Mouse (Mus musculus) liver, embryonic 16.5 days (tissue): ENCODE measurements around the gene Rfx8. TPM values are rescaled to one million over a fixed set of nuclear protein-coding genes. Genes with fewer than 3 reads are reported as not detected.

Experiments
- ATAC-seq: fragments of 200-750 bp; cut with Nextera tagmentation; 2 replicates; pipeline ENCODE4 v1.8.0; 2017; ENCODE audit warnings: low read depth, mild to moderate bottlenecking, moderate number of reproducible peaks, moderate library complexity
- H3K27ac ChIP-seq: fragments of 300-500 bp; sonication (generic); 2 replicates; pipeline ENCODE4 v1.5.1; 2014; ENCODE audit warnings: mild to moderate bottlenecking, low read length
- H3K27me3 ChIP-seq: fragments of 300-500 bp; sonication (generic); 2 replicates; pipeline ENCODE4 v1.6.1; 2014; ENCODE audit warnings: low read depth, low read length, mixed read lengths; ENCODE audit not compliant: control insufficient read depth, insufficient read depth
- H3K36me3 ChIP-seq: fragments of 300-500 bp; sonication (generic); 2 replicates; pipeline ENCODE4 v1.6.1; 2014; ENCODE audit warnings: mild to moderate bottlenecking; ENCODE audit not compliant: control insufficient read depth, insufficient read depth
- H3K4me1 ChIP-seq: fragments of 300-500 bp; sonication (generic); 2 replicates; pipeline ENCODE4 v1.6.1; 2014; ENCODE audit warnings: low read depth, low read length, mixed read lengths; ENCODE audit not compliant: control insufficient read depth
- H3K4me2 ChIP-seq: fragments of 300-500 bp; sonication (generic); 2 replicates; pipeline ENCODE4 v1.6.1; 2014; ENCODE audit warnings: low read depth, low read length, mixed read lengths
- H3K4me3 ChIP-seq: fragments of 300-500 bp; sonication (generic); 2 replicates; pipeline ENCODE4 v1.5.1; 2014; ENCODE audit warnings: low read depth, mild to moderate bottlenecking, low read length
- H3K9ac ChIP-seq: fragments of 300-500 bp; sonication (generic); 2 replicates; pipeline ENCODE4 v1.6.1; 2014; ENCODE audit warnings: low read depth, low read length
- H3K9me3 ChIP-seq: fragments of 300-500 bp; sonication (generic); replicated peaks from 2 replicates; pipeline ENCODE4 v1.6.1; 2016; ENCODE audit warnings: low read length; ENCODE audit not compliant: control insufficient read depth
- WGBS: fragments of 180-500 bp; shearing (Covaris S2); extraction: QIAGEN DNeasy Blood & Tissue Kit; methylation state at CpG from one replicate; pipeline ENCODE4 v1.1.7; 2014; ENCODE audit not compliant: insufficient replicate concordance; 5-methylcytosine and 5-hydroxymethylcytosine counted together
- polyA plus RNA-seq: library from polyadenylated mRNA; unstranded; fragments of >200 nt; fragmentation: Nextera tagmentation; extraction: Ambion mirVana; gene quantifications from 2 replicates; pipeline ENCODE4 v1.2.1, GENCODE M21; 2015

Gene Rfx8
- polyA plus RNA-seq, 1 experiment from 2014 or later, result 0.14 TPM

GRCm38 (mm10) chr1:39729919-39730318 lies 9.1 kb upstream of the Rfx8 start:
- Histone ChIP-seq H3K27ac (no peak overlapping the region), H3K27me3 (no peaks in the 10 kb centered on the region), H3K36me3 (no peaks in the 10 kb centered on the region), H3K4me2 (no peak overlapping the region), H3K9me3 (no peaks in the 10 kb centered on the region), H3K4me1 (peaks cover 9% of the 10 kb centered on the region), H3K4me3 (no peak overlapping the region), H3K9ac (no peak overlapping the region)
- WGBS, result 60% methylated on average over 6 of the region's 6 CpGs
- ATAC-seq, result no peak

- H3K4me3 ChIP-seq, result peak overlapping the region; percentile 58; the same call in 1 of the 2 replicates
These were observed 542 bp upstream of the Rfx8 start for GRCm38 (mm10) chr1:39721351-39721726.

GRCm38 (mm10) chr1:39720186-39720585 lies 611 bp downstream of the Rfx8 start:
- 28% methylated on average over 2 of the region's 2 CpGs for WGBS
- no peak for ATAC-seq
- H3K9me3 ChIP-seq, result no peaks in the 10 kb centered on the region
- no peaks in the 10 kb centered on the region for H3K27me3 ChIP-seq
- no peak overlapping the region for H3K4me3 ChIP-seq
- H3K9ac ChIP-seq, result no peak overlapping the region
- H3K27ac ChIP-seq, result no peak overlapping the region
- H3K4me2 ChIP-seq, result peak overlapping the region; percentile 69
- no peaks in the 10 kb centered on the region; the same call in 1 of the 2 replicates for H3K4me1 ChIP-seq
- no peaks in the 10 kb centered on the region for H3K36me3 ChIP-seq

More at GRCm38 (mm10) chr1:39721351-39721726, 542 bp upstream of the Rfx8 start:
- no peaks in the 10 kb centered on the region for H3K9me3 ChIP-seq
- H3K4me2 ChIP-seq, result peak overlapping the region; percentile 69
- no peaks in the 10 kb centered on the region; the same call in 1 of the 2 replicates for H3K4me1 ChIP-seq
- H3K27me3 ChIP-seq, result no peaks in the 10 kb centered on the region
- ATAC-seq, result no peak
- H3K27ac ChIP-seq, result no peak overlapping the region
- WGBS, result 20% methylated on average over 9 of the region's 9 CpGs
- no peak overlapping the region; the same call in 1 of the 2 replicates for H3K9ac ChIP-seq
- no peaks in the 10 kb centered on the region for H3K36me3 ChIP-seq

- WGBS, result 61% methylated on average over 7 of the region's 7 CpGs
- H3K27ac ChIP-seq, result no peak overlapping the region
- H3K9me3 ChIP-seq, result no peaks in the 10 kb centered on the region
- H3K4me2 ChIP-seq, result no peak overlapping the region
- no peaks in the 10 kb centered on the region for H3K36me3 ChIP-seq
- H3K27me3 ChIP-seq, result no peaks in the 10 kb centered on the region
- no peak overlapping the region for H3K9ac ChIP-seq
- H3K4me1 ChIP-seq, result no peaks in the 10 kb centered on the region
- ATAC-seq, result no peak
- H3K4me3 ChIP-seq, result no peak overlapping the region
These were observed 5.2 kb downstream of the Rfx8 start for GRCm38 (mm10) chr1:39715551-39715950.

- 54% methylated on average over 3 of the region's 3 CpGs for WGBS
- no peak overlapping the region for H3K4me3 ChIP-seq
- no peak for ATAC-seq
- H3K36me3 ChIP-seq, result no peaks in the 10 kb centered on the region
- H3K9ac ChIP-seq, result no peak overlapping the region
- H3K9me3 ChIP-seq, result no peaks in the 10 kb centered on the region
- H3K4me2 ChIP-seq, result no peak overlapping the region
- no peaks in the 10 kb centered on the region for H3K4me1 ChIP-seq
- no peak overlapping the region; the same call in 1 of the 2 replicates for H3K27ac ChIP-seq
- no peaks in the 10 kb centered on the region for H3K27me3 ChIP-seq
These were observed 6.1 kb downstream of the Rfx8 start for GRCm38 (mm10) chr1:39714729-39715128.

- Histone ChIP-seq H3K4me1 (no peaks in the 10 kb centered on the region), H3K36me3 (no peaks in the 10 kb centered on the region), H3K9me3 (no peaks in the 10 kb centered on the region), H3K9ac (no peak overlapping the region), H3K4me3 (no peak overlapping the region), H3K4me2 (no peak overlapping the region), H3K27ac (peak overlapping the region; percentile 27), H3K27me3 (no peaks in the 10 kb centered on the region)
- WGBS, result 25% methylated on average over 16 of the region's 16 CpGs
- ATAC-seq, result peak; percentile 71
These were observed 6.7 kb downstream of the Rfx8 start for GRCm38 (mm10) chr1:39713842-39714658.

- ATAC-seq, result no peak
- no peaks in the 10 kb centered on the region for H3K4me1 ChIP-seq
- no peak overlapping the region for H3K9ac ChIP-seq
- H3K4me2 ChIP-seq, result no peak overlapping the region
- no peaks in the 10 kb centered on the region for H3K9me3 ChIP-seq
- peak overlapping the region; percentile 27; the same call in 1 of the 2 replicates for H3K27ac ChIP-seq
- H3K27me3 ChIP-seq, result no peaks in the 10 kb centered on the region
- WGBS, result 42% methylated on average over 8 of the region's 8 CpGs
- no peak overlapping the region for H3K4me3 ChIP-seq
- no peaks in the 10 kb centered on the region for H3K36me3 ChIP-seq
These were observed 7.5 kb downstream of the Rfx8 start for GRCm38 (mm10) chr1:39713300-39713699.

- H3K4me3 ChIP-seq, result no peak overlapping the region
- no peak for ATAC-seq
- H3K36me3 ChIP-seq, result no peaks in the 10 kb centered on the region
- H3K4me2 ChIP-seq, result no peak overlapping the region
- no peaks in the 10 kb centered on the region for H3K9me3 ChIP-seq
- no peak overlapping the region for H3K9ac ChIP-seq
- H3K27me3 ChIP-seq, result no peaks in the 10 kb centered on the region
- H3K4me1 ChIP-seq, result no peaks in the 10 kb centered on the region
- H3K27ac ChIP-seq, result no peak overlapping the region
- WGBS, result 78% methylated on average over 7 of the region's 7 CpGs
These were observed 8.5 kb downstream of the Rfx8 start for GRCm38 (mm10) chr1:39712261-39712660.

GRCm38 (mm10) chr1:39710604-39711003 lies 10.2 kb downstream of the Rfx8 start:
- no peak overlapping the region for H3K9ac ChIP-seq
- H3K4me3 ChIP-seq, result no peak overlapping the region
- H3K4me2 ChIP-seq, result no peak overlapping the region
- WGBS, result 66% methylated on average over 4 of the region's 4 CpGs
- no peaks in the 10 kb centered on the region for H3K36me3 ChIP-seq
- H3K9me3 ChIP-seq, result no peaks in the 10 kb centered on the region
- H3K4me1 ChIP-seq, result no peaks in the 10 kb centered on the region
- H3K27ac ChIP-seq, result no peak overlapping the region
- H3K27me3 ChIP-seq, result no peaks in the 10 kb centered on the region
- ATAC-seq, result no peak
